Mouse (Mus musculus) intestine, embryonic 16.5 days (tissue): ENCODE measurements at regions not wholly inside any gene's neighbourhood (a gene's known extent, or its start where the extent isn't known, plus 50 kb on each side); places are given as distances from the start of the nearest gene placed in this dataset.
A peak's percentile ranks its signal among the peaks of the same experiment; 100 is the strongest.

Source experiments
- ATAC-seq: fragments of 200-750 bp; cut with Nextera tagmentation; 2 replicates; pipeline ENCODE4 v1.8.0; 2017; ENCODE audit warnings: moderate TSS enrichment, moderate library complexity
- H3K27ac ChIP-seq: fragments of 300-500 bp; sonication (generic); 2 replicates; pipeline ENCODE4 v1.5.1; 2014; ENCODE audit warnings: mild to moderate bottlenecking, low read length
- H3K27me3 ChIP-seq: fragments of 300-500 bp; sonication (generic); replicated peaks from 2 replicates; pipeline ENCODE4 v1.6.1; 2014; ENCODE audit warnings: low read length, control low read depth, mixed read lengths; ENCODE audit not compliant: control insufficient read depth, insufficient read depth
- H3K36me3 ChIP-seq: fragments of 300-500 bp; sonication (generic); 2 replicates; pipeline ENCODE4 v1.6.1; 2014; ENCODE audit warnings: low read length, control low read depth; ENCODE audit not compliant: control insufficient read depth, insufficient read depth
- H3K4me1 ChIP-seq: fragments of 300-500 bp; sonication (generic); 2 replicates; pipeline ENCODE4 v1.6.1; 2014; ENCODE audit warnings: low read length, control low read depth, mixed read lengths; ENCODE audit not compliant: control insufficient read depth, insufficient read depth
- H3K4me2 ChIP-seq: fragments of 300-500 bp; sonication (generic); 2 replicates; pipeline ENCODE4 v1.6.1; 2014; ENCODE audit warnings: low read depth, low read length, control low read depth
- H3K4me3 ChIP-seq: fragments of 300-500 bp; sonication (generic); 2 replicates; pipeline ENCODE4 v1.5.1; 2014; ENCODE audit warnings: mild to moderate bottlenecking, low read length
- H3K9ac ChIP-seq: fragments of 300-500 bp; sonication (generic); 2 replicates; pipeline ENCODE4 v1.6.1; 2014; ENCODE audit warnings: low read depth, low read length
- H3K9me3 ChIP-seq: fragments of 300-500 bp; sonication (generic); 2 replicates; pipeline ENCODE4 v1.6.1; 2016; ENCODE audit warnings: low read length, control low read depth; ENCODE audit not compliant: control insufficient read depth
- WGBS: fragments of 180-500 bp; shearing (Covaris S2); extraction: QIAGEN DNeasy Blood & Tissue Kit; methylation state at CpG from one replicate; pipeline ENCODE4 v1.1.7; 2014; 5-methylcytosine and 5-hydroxymethylcytosine counted together

DNA sequence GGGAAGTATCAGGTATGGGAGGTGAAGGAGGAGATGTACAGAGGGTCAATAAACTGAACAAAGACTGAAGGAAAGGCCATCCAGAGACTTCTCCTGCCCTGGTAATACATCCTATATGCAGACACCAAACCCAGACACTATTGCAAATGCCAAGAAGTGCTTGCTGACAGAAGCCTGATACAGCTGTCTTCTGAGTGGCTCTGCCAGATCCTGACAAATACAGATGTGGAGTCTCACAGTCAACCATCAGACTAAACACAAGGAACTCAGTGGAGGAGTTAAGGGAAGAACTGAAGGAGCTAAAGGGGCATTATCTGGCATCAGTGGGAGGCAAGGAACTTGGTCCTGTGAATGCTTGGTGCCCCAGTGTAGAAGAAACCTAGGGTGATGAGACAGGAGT is 557.1 kb downstream of the Speer2 start:
- no peak overlapping the region for H3K27ac ChIP-seq
- H3K4me3 ChIP-seq = no peak overlapping the region
- no peak overlapping the region for H3K4me2 ChIP-seq
- H3K27me3 ChIP-seq = no peaks in the 10 kb centered on the region
- H3K4me1 ChIP-seq = no peaks in the 10 kb centered on the region
- H3K36me3 ChIP-seq = no peaks in the 10 kb centered on the region
- no peaks in the 10 kb centered on the region for H3K9me3 ChIP-seq
- no peak for ATAC-seq
- H3K9ac ChIP-seq = no peak overlapping the region

- H3K4me1 ChIP-seq = no peaks in the 10 kb centered on the region
- no peak overlapping the region for H3K9ac ChIP-seq
- H3K4me3 ChIP-seq = no peak overlapping the region
- 32% methylated on average over 2 of the region's 2 CpGs for WGBS
- no peak overlapping the region for H3K27ac ChIP-seq
- no peaks in the 10 kb centered on the region for H3K36me3 ChIP-seq
- ATAC-seq = peak; percentile 64; the same call in 1 of the 2 replicates
- no peaks in the 10 kb centered on the region for H3K27me3 ChIP-seq
- H3K4me2 ChIP-seq = no peak overlapping the region
- H3K9me3 ChIP-seq = no peaks in the 10 kb centered on the region
These were observed 561.0 kb downstream of the Speer2 start for GRCm38 (mm10) chr16:69302549-69302948.
